Mouse (Mus musculus): ENCODE measurements around the gene Rrn3. TPM values are rescaled to one million over a fixed set of nuclear protein-coding genes. Genes with fewer than 3 reads are reported as not detected.
"Not testable (repeated sequence)": the region's sequence is repeated elsewhere in the genome, so short reads cannot be mapped to it uniquely, and the experiment has no call there.

The Rrn3 gene
- polyA plus RNA-seq, 1 experiment from 2014 or later = 124 TPM

GRCm38 (mm10) chr16:13754400-13755190 is 25.9 kb upstream of the Rrn3 start:
- Histone ChIP-seq H3K9me3 (replicated peaks) (no peaks in the 10 kb centered on the region), H3K27ac (no peak overlapping the region)
- peak; percentile 100 for ATAC-seq (ENCODE audit: low FRiP score)

GRCm38 (mm10) chr16:13757823-13758222 is 22.7 kb upstream of the Rrn3 start:
- H3K4me2 ChIP-seq (replicated peaks) = no peak overlapping the region
- no peaks in the 10 kb centered on the region for H3K36me3 ChIP-seq
- no peak overlapping the region for H3K4me3 ChIP-seq
- H3K4me1 ChIP-seq = peaks cover 3% of the 10 kb centered on the region
- no peaks in the 10 kb centered on the region for H3K9me3 ChIP-seq (replicated peaks)
- H3K9ac ChIP-seq = no peak overlapping the region
- no peaks in the 10 kb centered on the region for H3K27me3 ChIP-seq
- WGBS = 87% methylated on average over 2 of the region's 2 CpGs
- H3K27ac ChIP-seq = no peak overlapping the region
- no peak for ATAC-seq (ENCODE audit: low FRiP score)

More at GRCm38 (mm10) chr16:13754400-13755190, 25.9 kb upstream of the Rrn3 start:
- WGBS = under 1% methylated on average over 65 of the region's 65 CpGs
- Histone ChIP-seq H3K4me1 (peaks cover 3% of the 10 kb centered on the region), H3K4me2 (replicated peaks) (peak overlapping the region; percentile 78), H3K9ac (peak overlapping the region; percentile 56), H3K36me3 (no peaks in the 10 kb centered on the region), H3K4me3 (peak overlapping the region; percentile 63), H3K27me3 (no peaks in the 10 kb centered on the region)

GRCm38 (mm10) chr16:13762807-13763206 is 17.7 kb upstream of the Rrn3 start:
- not testable (repeated sequence) for H3K9ac ChIP-seq; H3K36me3 ChIP-seq; ATAC-seq (ENCODE audit: low FRiP score); H3K27ac ChIP-seq; H3K4me2 ChIP-seq (replicated peaks); H3K4me1 ChIP-seq; H3K9me3 ChIP-seq (replicated peaks); H3K4me3 ChIP-seq; H3K27me3 ChIP-seq
- WGBS = 100% methylated on average over 1 of the region's 1 CpGs

- no peaks in the 10 kb centered on the region for H3K36me3 ChIP-seq
- no peak overlapping the region for H3K4me2 ChIP-seq (replicated peaks)
- H3K27ac ChIP-seq = no peak overlapping the region
- H3K27me3 ChIP-seq = no peaks in the 10 kb centered on the region
- no peaks in the 10 kb centered on the region for H3K9me3 ChIP-seq (replicated peaks)
- H3K4me1 ChIP-seq = no peaks in the 10 kb centered on the region
- WGBS = 74% methylated on average over 3 of the region's 3 CpGs
- H3K9ac ChIP-seq = no peak overlapping the region
- H3K4me3 ChIP-seq = no peak overlapping the region
- no peak for ATAC-seq (ENCODE audit: low FRiP score)
Measured at GRCm38 (mm10) chr16:13764519-13764918, 16.0 kb upstream of the Rrn3 start.

- Histone ChIP-seq H3K27me3 (no peaks in the 10 kb centered on the region), H3K4me2 (replicated peaks) (no peak overlapping the region), H3K9ac (no peak overlapping the region), H3K4me3 (no peak overlapping the region), H3K36me3 (no peaks in the 10 kb centered on the region), H3K9me3 (replicated peaks) (no peaks in the 10 kb centered on the region), H3K27ac (no peak overlapping the region), H3K4me1 (no peaks in the 10 kb centered on the region)
- ATAC-seq (ENCODE audit: low FRiP score) = no peak
Measured at GRCm38 (mm10) chr16:13766367-13766766, 14.1 kb upstream of the Rrn3 start.

- not testable (repeated sequence) for H3K4me2 ChIP-seq (replicated peaks); H3K4me1 ChIP-seq; H3K36me3 ChIP-seq; H3K27ac ChIP-seq; H3K27me3 ChIP-seq; H3K9me3 ChIP-seq (replicated peaks); H3K4me3 ChIP-seq; H3K9ac ChIP-seq; ATAC-seq (ENCODE audit: low FRiP score)
- 67% methylated on average over 4 of the region's 4 CpGs for WGBS
Measured at GRCm38 (mm10) chr16:13771603-13772002, 8.9 kb upstream of the Rrn3 start.

GRCm38 (mm10) chr16:13772051-13772450 is 8.5 kb upstream of the Rrn3 start:
- H3K27ac ChIP-seq; ATAC-seq (ENCODE audit: low FRiP score); H3K36me3 ChIP-seq; H3K9ac ChIP-seq; H3K4me3 ChIP-seq; H3K9me3 ChIP-seq (replicated peaks); H3K4me1 ChIP-seq; H3K4me2 ChIP-seq (replicated peaks); H3K27me3 ChIP-seq: not testable (repeated sequence)
- 85% methylated on average over 5 of the region's 5 CpGs for WGBS

GRCm38 (mm10) chr16:13774011-13774410 is 6.5 kb upstream of the Rrn3 start:
- WGBS = 92% methylated on average over 2 of the region's 2 CpGs
- not testable (repeated sequence) for H3K27ac ChIP-seq; H3K9me3 ChIP-seq (replicated peaks); H3K4me1 ChIP-seq; H3K27me3 ChIP-seq; H3K4me2 ChIP-seq (replicated peaks); H3K4me3 ChIP-seq; H3K36me3 ChIP-seq; ATAC-seq (ENCODE audit: low FRiP score); H3K9ac ChIP-seq

- H3K9me3 ChIP-seq (replicated peaks); H3K27me3 ChIP-seq; H3K27ac ChIP-seq; H3K4me3 ChIP-seq; H3K36me3 ChIP-seq; ATAC-seq (ENCODE audit: low FRiP score); H3K4me2 ChIP-seq (replicated peaks); H3K9ac ChIP-seq; H3K4me1 ChIP-seq: not testable (repeated sequence)
- WGBS = 89% methylated on average over 3 of the region's 3 CpGs
Measured at GRCm38 (mm10) chr16:13774651-13775050, 5.9 kb upstream of the Rrn3 start.

GRCm38 (mm10) chr16:13781216-13781615 is 708 bp downstream of the Rrn3 start:
- H3K27me3 ChIP-seq = no peaks in the 10 kb centered on the region
- no peak overlapping the region for H3K27ac ChIP-seq
- peaks cover 22% of the 10 kb centered on the region for H3K4me1 ChIP-seq
- 39% methylated on average over 8 of the region's 8 CpGs for WGBS
- H3K4me3 ChIP-seq = peak overlapping the region; percentile 74
- peaks cover 28% of the 10 kb centered on the region for H3K36me3 ChIP-seq
- H3K9ac ChIP-seq = peak overlapping the region; percentile 86
- peak overlapping the region; percentile 80 for H3K4me2 ChIP-seq (replicated peaks)
- no peak for ATAC-seq (ENCODE audit: low FRiP score)
- no peaks in the 10 kb centered on the region for H3K9me3 ChIP-seq (replicated peaks)

- Histone ChIP-seq H3K9me3 (replicated peaks) (no peaks in the 10 kb centered on the region), H3K9ac (no peak overlapping the region), H3K4me3 (no peak overlapping the region), H3K4me2 (replicated peaks) (no peak overlapping the region), H3K4me1 (peaks cover 14% of the 10 kb centered on the region), H3K27me3 (no peaks in the 10 kb centered on the region), H3K36me3 (peaks cover 71% of the 10 kb centered on the region), H3K27ac (no peak overlapping the region)
- WGBS = 85% methylated on average over 3 of the region's 3 CpGs
- ATAC-seq (ENCODE audit: low FRiP score) = no peak
Measured at GRCm38 (mm10) chr16:13785932-13786331, 5.4 kb downstream of the Rrn3 start.

GRCm38 (mm10) chr16:13793441-13793840 is 12.9 kb downstream of the Rrn3 start:
- H3K4me1 ChIP-seq; H3K9ac ChIP-seq; H3K27ac ChIP-seq; H3K27me3 ChIP-seq; H3K4me2 ChIP-seq (replicated peaks); H3K4me3 ChIP-seq; ATAC-seq (ENCODE audit: low FRiP score); H3K9me3 ChIP-seq (replicated peaks): not testable (repeated sequence)
- H3K36me3 ChIP-seq = peaks cover 86% of the 10 kb centered on the region
- WGBS = 93% methylated on average over 2 of the region's 2 CpGs

- Histone ChIP-seq H3K4me2 (replicated peaks) (no peak overlapping the region), H3K27me3 (no peaks in the 10 kb centered on the region), H3K27ac (no peak overlapping the region), H3K9me3 (replicated peaks) (no peaks in the 10 kb centered on the region), H3K36me3 (peaks cover 92% of the 10 kb centered on the region), H3K9ac (no peak overlapping the region), H3K4me3 (no peak overlapping the region), H3K4me1 (no peaks in the 10 kb centered on the region)
- WGBS = 93% methylated on average over 5 of the region's 5 CpGs
- ATAC-seq (ENCODE audit: low FRiP score) = no peak
Measured at GRCm38 (mm10) chr16:13796746-13797175, 16.3 kb downstream of the Rrn3 start.

All from hindbrain, embryonic 12.5 days (tissue).